Mouse (Mus musculus) lung, postnatal 4 days (tissue): ENCODE data around the gene Sik1.

Source experiments
- DNase-seq, 2 experiments: peaks; one replicate each; pipeline ENCODE4 v3.0.0; 2021

Sik1 gene

DNA sequence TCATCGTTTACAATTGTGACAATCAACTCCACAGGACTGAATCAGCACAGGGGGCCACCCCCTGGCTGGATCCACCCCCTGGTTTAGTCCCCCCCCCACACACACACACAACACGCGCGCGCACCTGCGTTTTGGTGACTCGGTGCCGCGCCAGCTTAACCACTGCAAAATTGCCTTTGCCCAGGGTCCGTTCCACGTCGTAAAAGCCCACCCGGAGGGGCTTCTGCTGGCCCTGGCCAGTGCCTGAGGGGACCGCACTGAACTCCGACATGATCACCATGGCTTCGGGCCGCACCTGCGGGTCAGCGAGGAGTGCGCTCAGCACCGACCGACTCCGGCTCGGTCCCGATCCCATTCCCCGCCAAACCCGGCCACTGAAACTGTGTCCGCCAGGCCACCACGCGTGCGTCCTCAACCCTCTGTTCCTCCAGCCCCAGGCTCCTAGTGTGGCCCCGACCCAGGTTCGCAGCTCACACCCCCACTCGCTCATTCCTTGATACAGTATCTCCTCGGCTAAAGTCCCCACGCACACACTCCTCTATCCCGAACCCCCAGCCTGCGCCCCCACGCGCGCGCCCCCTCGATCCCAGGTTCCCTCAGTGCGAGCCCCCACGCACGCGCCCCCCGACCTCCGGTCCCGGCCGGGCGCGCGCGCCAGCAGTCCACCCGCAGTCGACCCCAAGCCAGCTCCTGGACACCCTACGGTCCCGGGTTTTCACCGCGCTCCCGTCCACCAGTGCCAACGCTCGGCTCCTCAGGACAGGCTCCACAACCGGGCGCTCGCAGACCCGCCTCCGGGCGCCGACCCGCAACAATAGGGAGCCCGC, 621 bp downstream of the Sik1 start:
- peak; percentile 67 to 69 for DNase-seq

- DNase-seq: peak in 1 of 2 experiments; percentile 50
Observed at GRCm38 (mm10) chr17:31853448-31854188, 2.0 kb downstream of the Sik1 start.

- no peak for DNase-seq
Observed at GRCm38 (mm10) chr17:31852782-31853447, 2.7 kb downstream of the Sik1 start.

- no peak for DNase-seq
Observed at GRCm38 (mm10) chr17:31851816-31852476, 3.7 kb downstream of the Sik1 start.

GRCm38 (mm10) chr17:31850457-31850980, 5.1 kb downstream of the Sik1 start:
- DNase-seq: no peak

DNA sequence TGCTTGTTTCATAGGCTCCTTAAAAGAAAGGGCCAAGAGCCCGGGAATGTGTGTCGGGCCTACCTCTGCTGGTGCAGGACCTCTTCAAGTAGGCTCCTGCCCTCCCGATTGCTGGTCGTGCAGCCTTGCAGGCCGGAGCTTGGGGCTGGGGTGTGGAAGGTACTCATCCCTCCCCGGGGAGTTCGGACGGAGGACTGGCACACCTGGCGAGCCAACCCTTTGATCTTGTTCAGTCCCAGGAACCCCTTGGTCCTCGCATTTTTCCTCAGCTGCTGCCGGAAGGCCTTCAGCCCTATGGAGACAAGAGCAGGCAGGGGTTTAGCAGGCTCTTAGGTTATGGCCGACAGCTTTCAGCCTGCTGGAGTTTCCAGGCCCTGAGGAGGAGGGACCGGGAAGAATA, 8.6 kb downstream of the Sik1 start:
- no peak for DNase-seq

GRCm38 (mm10) chr17:31846352-31846751, 9.3 kb downstream of the Sik1 start:
- peak in 1 of 2 experiments; percentile 38 for DNase-seq

DNA sequence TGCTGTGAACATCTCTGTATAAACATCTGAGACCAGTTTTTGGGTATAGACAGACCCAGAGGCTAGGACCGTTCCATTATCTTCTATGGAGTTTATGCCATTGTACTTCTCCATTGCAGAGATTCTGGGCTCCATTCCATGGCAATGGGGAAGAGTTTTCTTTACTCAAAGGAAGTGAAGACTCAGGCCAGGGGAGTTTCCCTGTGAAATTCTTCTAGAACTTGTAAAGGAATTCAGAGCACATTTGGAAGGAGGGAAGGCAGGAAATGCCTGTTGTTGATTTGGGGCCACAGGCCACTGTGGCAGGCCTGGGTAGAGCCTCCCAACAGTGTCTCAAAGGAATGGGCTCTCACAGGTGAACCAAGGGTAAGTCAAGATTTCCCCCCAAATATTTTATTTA, 11.7 kb downstream of the Sik1 start:
- no peak for DNase-seq

- peak in 1 of 2 experiments; percentile 48 for DNase-seq
Observed at GRCm38 (mm10) chr17:31842930-31843822, 12.4 kb downstream of the Sik1 start.

GRCm38 (mm10) chr17:31841842-31842611, 13.6 kb downstream of the Sik1 start:
- peak; percentile 80 to 89 for DNase-seq

DNA sequence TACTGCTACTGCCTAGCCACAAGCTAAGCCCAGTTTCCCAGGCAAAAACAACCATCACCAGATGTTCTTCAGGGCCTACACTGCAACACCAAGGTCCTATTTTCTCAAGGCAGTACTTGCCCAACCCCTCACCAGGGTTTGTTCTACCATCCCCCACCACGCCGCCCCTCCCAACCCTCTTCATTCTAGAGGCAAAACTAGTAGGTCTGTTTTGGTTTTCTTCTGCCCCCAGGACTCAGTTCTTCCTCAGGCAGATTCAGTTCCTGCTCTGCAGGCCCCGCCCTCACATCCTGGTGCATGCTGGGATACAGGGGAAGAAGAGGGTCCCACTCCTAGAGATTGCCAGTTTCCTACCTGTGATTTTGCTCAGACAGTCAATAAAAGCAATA, 14.2 kb downstream of the Sik1 start:
- DNase-seq: peak; percentile 65 to 67

- DNase-seq: no peak
Observed at GRCm38 (mm10) chr17:31840423-31841003, 15.1 kb downstream of the Sik1 start.

- DNase-seq: no peak
Observed at GRCm38 (mm10) chr17:31836772-31837171, 18.8 kb downstream of the Sik1 start.

DNA sequence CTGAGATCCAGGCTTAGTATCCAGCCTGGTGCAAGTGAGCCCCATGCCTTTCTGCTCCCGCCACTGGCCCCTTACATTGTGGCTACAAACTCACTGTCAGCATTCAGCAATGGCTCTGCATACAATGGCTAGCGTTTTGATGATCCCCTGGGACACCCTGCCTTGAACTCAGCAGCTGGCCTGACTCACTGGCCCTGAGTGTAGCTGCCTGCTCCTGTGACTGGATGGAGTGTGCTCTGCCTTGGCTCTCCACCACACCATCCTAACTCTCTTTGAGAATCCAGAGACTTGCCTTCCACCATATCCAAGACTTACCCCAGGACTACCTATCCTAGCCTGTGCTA, 19.4 kb downstream of the Sik1 start:
- no peak for DNase-seq

GRCm38 (mm10) chr17:31835528-31836263, 19.9 kb downstream of the Sik1 start:
- DNase-seq: peak; percentile 64 to 75

DNA sequence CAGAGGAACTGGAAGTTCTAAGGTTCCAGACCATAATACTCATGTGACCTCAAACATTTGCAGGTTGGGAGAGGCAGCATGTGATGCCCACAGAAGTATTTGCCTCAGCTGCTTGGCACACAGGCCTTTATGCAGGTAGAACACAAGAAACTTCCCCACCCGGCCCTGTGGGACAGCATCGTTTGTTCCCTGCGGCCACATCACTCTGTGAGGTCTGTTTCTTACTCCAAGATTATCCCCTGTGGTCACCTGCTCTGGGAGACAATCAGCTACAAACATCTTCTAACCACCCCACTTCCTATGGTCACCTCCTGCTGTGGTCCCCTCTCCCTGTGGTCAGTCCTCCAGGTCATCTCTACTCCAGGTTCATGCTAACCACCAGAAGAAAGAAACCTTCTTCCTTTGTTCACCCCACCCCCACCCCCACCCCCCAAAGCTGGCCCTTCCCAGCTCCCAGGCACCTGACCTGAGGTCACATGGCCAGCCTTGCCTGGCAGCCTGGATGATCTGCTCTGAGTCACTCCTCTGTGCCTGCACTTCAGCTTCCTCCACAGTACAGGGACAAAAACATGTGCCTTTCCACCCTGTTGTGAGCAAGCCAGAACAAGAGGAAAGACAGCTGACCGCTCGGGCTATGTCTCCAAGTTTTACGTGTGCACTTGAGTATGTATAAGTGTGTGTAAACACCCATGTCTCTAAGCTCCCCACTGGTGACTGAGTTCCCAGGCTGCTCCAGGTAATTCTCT, 21.1 kb downstream of the Sik1 start:
- peak; percentile 62 to 83 for DNase-seq

GRCm38 (mm10) chr17:31833752-31834151, 21.9 kb downstream of the Sik1 start:
- DNase-seq: peak; percentile 66 to 75

GRCm38 (mm10) chr17:31832577-31832964, 23.0 kb downstream of the Sik1 start:
- no peak for DNase-seq
